Mouse (Mus musculus) cortical plate, adult 2 months (tissue): Measurements from ENCODE around the gene Trp63.

Experiments
- CTCF ChIP-seq: fragments of 200-500 bp; IDR thresholded peaks from 2 replicates; pipeline ENCODE4 v1.5.1; 2011; ENCODE audit warnings: mild to moderate bottlenecking, control low read depth, low read length; ENCODE audit not compliant: insufficient read depth; ENCODE audit errors: extremely low read depth
- POLR2A ChIP-seq: fragments of 200-500 bp; IDR thresholded peaks from 2 replicates; pipeline ENCODE4 v1.6.1; 2011; ENCODE audit warnings: mild to moderate bottlenecking, low read length, control low read depth; ENCODE audit not compliant: insufficient read depth; ENCODE audit errors: extremely low read depth

GRCm38 (mm10) chr16:25899657-25900056 is 216.1 kb downstream of the Trp63 start:
- TF ChIP-seq CTCF = no peak
- TF ChIP-seq POLR2A = no peak
